Comparison of ENCODE assay signal across 20 mouse cellular contexts in the genomic region with DNA sequence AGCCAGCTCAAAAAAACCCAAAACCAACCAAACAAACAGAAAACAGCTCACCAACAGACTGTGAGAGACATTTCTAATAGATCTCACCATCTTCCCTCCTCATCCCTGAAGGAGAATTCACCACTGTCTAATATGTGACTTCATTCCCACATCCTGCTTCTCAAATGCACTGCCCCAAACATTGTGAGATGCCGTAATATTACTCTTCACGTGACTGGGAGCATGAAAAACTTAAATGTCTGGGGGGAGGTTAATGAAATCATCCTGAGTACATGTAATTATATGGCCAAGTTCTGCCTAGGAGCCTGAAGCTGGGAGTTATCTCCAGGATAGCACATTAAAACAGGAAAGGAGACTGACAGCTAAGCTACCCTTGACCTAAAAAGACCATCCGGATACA.
DNase-seq lines count a peak whose midpoint lies in the region; ATAC-seq and TF ChIP-seq lines count a peak whose summit lies in the region.
"Had no signal": no experiment of that assay in that cellular context is flagged by ENCODE, and none has a peak within 500 bp of the region (broad histone marks: within the 10 kb centered on the region; RNA-seq: fewer than 3 reads in every experiment).

No protein-coding gene starts in this region.

- TF ChIP-seq CTCF in embryonic fibroblast, embryonic 13.5 days (IDR thresholded peaks at IDR 0.05; ENCODE audit: borderline replicate concordance, insufficient read depth, low read length): no peak

- H3K27me3 ChIP-seq in heart, embryonic 15.5 days: no peaks in the 10 kb centered on the region
- H3K27me3 ChIP-seq: CH12.LX; embryonic facial prominence, embryonic 12.5 days; hindbrain, embryonic 15.5 days had no signal

- no peak for ATAC-seq in heart, embryonic 15.5 days (replicated peaks; ENCODE audit: insufficient number of reproducible peaks, insufficient read depth, low FRiP score, low read depth)
- ATAC-seq: forebrain, embryonic 14.5 days; intestine, embryonic 16.5 days had no signal

- no peak overlapping the region for H3K4me3 ChIP-seq in heart, embryonic 15.5 days
- no peak overlapping the region for H3K4me3 ChIP-seq in embryonic fibroblast, embryonic 13.5 days (ENCODE audit: insufficient read depth, low read length)
- H3K4me3 ChIP-seq: embryonic facial prominence, embryonic 12.5 days; hindbrain, embryonic 15.5 days had no signal

- no peak overlapping the region for H3K4me2 ChIP-seq in heart, embryonic 15.5 days
- H3K4me2 ChIP-seq: embryonic facial prominence, embryonic 12.5 days; hindbrain, embryonic 15.5 days had no signal

- no peak overlapping the region for H3K9ac ChIP-seq in heart, embryonic 15.5 days
- H3K9ac ChIP-seq: embryonic facial prominence, embryonic 12.5 days; hindbrain, embryonic 15.5 days had no signal

- H3K4me1 ChIP-seq in heart, embryonic 15.5 days (replicated peaks): peaks cover 32% of the 10 kb centered on the region
- no peaks in the 10 kb centered on the region; the same call in 1 of the 2 replicates for H3K4me1 ChIP-seq in embryonic fibroblast, embryonic 13.5 days (ENCODE audit: control insufficient read depth, insufficient read depth, low read length)
- H3K4me1 ChIP-seq: embryonic facial prominence, embryonic 12.5 days; hindbrain, embryonic 15.5 days had no signal

- 49% methylated on average over 3 of the region's 3 CpGs for WGBS in heart, embryonic 15.5 days

- peak overlapping the region; percentile 29 for H3K27ac ChIP-seq in heart, embryonic 15.5 days
- peak overlapping the region; percentile 37; the same call in 1 of the 2 replicates for H3K27ac ChIP-seq in embryonic fibroblast, embryonic 13.5 days (ENCODE audit: insufficient read depth, low read length)
- H3K27ac ChIP-seq: embryonic facial prominence, embryonic 12.5 days; hindbrain, embryonic 15.5 days had no signal

- peak; percentile 41 for DNase-seq in heart, adult 11 months
- DNase-seq in heart, postnatal 25 days (ENCODE audit: low spot score): no peak
- no peak for DNase-seq in heart, postnatal 36 days
- DNase-seq in 3T3-L1 (ENCODE audit: low read depth, low spot score): peak; percentile 69
- DNase-seq in cerebellum, postnatal 25 days: no peak
- no peak for DNase-seq in frontal cortex, postnatal 14 days (ENCODE audit: low spot score in 2 of 2)
- DNase-seq: adrenal gland, adult 8-10 months; adrenal gland, postnatal 36 days; cerebellum, adult 11 months; cerebellum, adult 8-10 months; cerebellum, postnatal 14 days; gastrocnemius, postnatal 36 days; heart, adult 18-20 months had no signal

- TF ChIP-seq POLR2A in embryonic fibroblast, embryonic 13.5 days (IDR thresholded peaks at IDR 0.05; ENCODE audit: low read depth, low read length): no peak

- intact Hi-C loops in heart, postnatal 25 days (cut with DNase I): no loop called here
- intact Hi-C loops in heart, postnatal 36 days (cut with DNase I): no loop called here

- no peaks in the 10 kb centered on the region for H3K36me3 ChIP-seq in heart, embryonic 15.5 days
- H3K36me3 ChIP-seq: embryonic facial prominence, embryonic 12.5 days; hindbrain, embryonic 15.5 days had no signal

- no peaks in the 10 kb centered on the region for H3K9me3 ChIP-seq in heart, embryonic 15.5 days (replicated peaks)
- H3K9me3 ChIP-seq: embryonic facial prominence, embryonic 12.5 days; hindbrain, embryonic 15.5 days had no signal

Comparison
In these comparisons a context has a peak if more than half of its experiments do, and no peak if none do; other contexts are left out.
1. DNase-seq: peak in heart, adult 11 months (single experiment) and 3T3-L1 (single experiment); none in heart, postnatal 25 days (single experiment), heart, postnatal 36 days (0 of 2), cerebellum, postnatal 25 days (0 of 2) and frontal cortex, postnatal 14 days (0 of 2).